Mouse (Mus musculus) left cerebral cortex, adult 11 months (tissue): ENCODE measurements around the gene Card9.

Source experiments
- DNase-seq: peaks from one replicate; pipeline ENCODE4 v3.0.0; 2022; ENCODE audit warnings: low spot score

The Card9 gene

DNA sequence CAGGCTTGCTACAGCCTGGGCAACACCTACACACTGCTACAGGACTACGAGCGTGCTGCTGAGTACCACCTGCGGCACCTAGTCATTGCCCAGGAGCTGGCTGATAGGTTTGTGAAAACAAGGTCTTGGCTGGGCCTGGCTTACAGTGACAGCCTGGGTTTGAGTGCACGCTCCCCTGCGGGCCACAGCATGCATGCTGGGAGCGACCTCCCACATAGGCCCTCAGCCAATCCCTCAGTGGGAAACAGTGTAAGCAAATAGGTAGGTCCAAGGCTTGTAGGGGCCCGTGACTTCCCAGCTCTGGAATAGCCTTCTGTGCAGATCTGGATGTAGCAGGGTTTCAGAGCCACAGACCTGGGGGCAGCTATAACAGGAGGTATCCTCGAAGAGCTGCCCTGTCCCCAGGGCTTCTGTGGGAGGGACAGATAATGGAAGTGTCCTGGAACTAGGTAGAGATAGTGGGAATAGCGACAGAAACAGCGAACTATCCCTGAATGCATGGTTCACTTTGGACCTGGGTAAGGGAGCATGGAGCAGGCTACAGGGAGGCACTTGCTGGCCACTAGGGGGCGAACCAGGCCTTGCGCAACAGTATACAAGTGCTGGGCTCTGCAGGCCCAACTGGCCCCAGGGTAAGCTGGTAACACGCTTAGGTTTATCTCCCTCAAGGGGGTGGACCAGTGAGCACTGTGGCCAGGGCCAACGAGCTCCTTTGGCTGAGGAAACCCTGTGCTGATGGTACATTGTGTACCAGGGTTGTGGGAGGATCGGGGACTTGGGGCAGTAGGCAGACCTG is 35.1 kb downstream of the Card9 start:
- no peak for DNase-seq

DNA sequence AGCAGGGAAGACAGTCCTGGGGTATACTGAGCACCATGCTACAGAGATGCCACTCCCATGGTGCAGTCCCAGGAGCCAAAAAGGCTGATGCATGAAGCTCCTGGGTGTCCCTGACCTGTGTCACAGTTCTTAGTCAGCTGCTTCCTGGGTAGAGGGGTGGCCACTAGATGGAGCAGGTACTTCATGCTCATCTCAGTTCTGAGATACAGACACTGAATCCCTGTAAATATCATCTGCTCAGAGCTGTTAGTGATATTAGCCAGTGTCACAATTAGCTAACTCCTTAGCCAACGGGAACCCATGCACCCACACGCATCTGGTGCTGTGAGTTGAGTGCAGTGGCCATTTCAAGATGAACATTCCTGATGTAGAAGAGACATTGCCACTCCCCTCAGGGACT is 35.8 kb downstream of the Card9 start:
- no peak for DNase-seq

DNA sequence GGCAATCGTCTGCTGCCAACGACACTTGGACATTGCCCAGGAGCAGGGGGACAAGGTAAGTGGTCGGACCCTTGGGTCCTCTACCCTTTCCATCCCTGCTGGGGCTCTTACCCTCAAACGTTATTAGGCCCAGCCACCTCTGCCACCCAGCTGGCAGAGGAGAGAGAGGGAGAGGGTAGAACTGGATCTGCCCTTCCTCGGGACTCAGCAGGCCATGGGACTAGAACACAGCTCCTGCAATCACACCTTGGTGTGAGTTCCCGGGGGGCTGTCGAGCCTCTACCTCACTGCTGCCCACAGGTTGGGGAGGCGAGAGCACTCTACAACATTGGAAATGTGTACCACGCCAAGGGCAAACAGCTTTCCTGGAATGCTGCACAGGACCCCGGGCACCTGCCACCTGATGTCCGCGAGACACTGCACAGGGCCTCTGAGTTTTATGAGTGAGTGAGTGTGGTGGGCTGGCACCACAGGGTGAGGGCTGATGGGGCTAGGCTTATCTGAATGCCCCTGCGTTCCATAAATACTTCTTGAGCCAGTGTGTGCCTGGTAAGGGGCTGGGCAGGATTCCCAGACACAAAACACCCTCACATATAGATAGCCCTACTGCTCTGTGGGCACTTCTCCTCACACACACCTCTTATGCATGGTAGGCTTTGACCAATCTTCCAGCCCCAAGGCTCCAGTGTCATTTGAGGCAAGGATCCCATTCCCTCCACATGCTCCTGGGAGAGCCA is 37.0 kb downstream of the Card9 start:
- DNase-seq: no peak

DNA sequence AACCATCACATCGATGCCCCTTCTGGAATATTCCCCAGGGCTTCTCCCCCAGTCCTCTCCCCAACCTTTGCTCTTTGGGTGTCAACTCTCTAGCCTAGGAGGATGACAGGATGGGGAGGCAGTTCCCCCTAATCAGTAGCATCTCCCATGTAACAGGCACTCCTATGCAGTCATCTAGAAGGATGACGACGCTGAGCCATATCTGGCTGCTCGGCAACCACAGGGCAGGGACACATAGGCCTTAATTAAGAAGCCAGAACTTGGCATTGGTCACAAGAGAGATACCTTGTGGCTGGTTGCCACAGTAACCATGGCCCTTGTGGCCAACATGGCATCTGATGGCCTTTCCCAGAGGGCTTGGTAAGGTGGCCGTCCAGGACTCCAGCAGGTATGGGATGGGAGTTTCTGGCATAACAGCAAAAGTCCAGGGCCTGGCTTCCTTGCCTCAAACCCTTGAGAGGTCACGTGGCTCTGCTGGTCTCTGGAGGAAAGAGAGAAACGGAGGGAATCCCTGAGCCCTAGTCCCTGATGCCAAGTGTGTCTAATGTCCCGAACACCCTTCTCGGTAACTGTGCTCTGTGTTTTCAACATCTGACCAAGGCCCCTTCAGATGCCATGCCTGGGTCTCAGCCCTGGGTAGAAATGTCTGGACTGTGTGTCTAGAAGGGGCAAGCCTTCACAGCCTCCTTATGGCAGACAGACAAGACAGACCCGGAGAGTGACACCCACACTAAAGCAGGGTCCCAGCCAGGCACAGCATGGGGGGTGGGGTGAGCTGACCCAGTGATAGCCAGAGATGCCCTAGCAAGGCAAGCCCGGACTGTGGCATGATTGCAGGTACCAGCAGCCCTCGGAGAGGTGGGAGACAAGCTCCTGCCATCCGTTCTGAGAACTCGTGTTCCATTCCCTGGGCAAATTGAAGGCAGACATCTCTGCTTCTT is 40.2 kb downstream of the Card9 start:
- no peak for DNase-seq

DNA sequence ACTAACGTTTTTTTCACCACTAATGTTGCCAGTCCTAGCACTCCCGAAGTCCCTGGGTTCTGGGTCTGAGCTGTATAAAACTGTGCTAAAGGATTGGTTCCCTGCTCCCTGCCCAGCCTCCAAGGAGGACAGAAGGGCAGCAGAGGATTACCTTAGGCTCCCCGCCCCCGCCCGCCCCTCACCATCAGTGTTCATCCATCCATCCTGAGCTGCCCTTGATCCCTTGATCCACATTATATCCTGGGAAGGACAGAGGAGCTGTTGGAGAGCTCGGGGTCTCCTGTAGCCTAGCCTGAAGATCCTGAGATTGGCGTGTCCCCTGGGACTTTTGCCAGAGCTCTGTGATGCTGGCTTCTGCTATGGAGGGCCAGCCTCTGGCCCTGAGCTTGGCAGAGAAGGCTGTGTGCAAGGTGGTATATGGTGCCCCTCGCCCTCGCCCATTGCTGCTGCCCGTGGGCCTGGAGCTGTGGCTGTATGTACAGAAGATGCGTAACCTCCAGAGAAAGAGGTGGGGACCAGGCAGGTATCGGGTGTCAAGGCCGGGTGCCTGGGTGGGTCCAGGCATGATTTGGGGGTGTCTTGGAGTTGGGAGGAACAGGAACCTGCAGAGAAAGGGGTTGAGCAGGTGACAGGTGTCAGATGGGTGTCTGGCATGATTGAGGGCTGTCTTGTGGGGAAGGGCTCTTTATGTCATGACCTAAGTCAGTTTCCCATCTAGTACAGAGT is 41.0 kb downstream of the Card9 start:
- no peak for DNase-seq

DNA sequence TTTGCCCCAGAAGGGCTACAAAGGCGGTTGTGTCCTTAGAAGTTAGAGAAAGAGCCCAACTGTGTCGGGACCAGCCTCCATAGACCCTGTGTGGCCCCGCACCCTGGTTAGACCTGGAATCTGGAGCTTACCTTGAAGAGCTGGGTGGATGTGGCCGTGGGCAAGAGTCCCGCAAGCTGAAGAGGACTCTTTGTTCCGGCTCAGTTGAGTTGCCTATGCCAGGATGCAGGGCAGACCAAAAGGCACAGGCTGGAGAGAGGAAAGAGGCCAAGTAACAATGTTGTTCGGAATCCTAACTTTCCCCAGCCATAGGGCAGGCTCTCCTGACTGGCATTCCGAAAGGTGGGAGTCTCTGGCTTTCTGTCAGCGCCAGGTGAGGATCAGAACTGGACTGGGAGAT is 41.6 kb downstream of the Card9 start:
- no peak for DNase-seq

DNA sequence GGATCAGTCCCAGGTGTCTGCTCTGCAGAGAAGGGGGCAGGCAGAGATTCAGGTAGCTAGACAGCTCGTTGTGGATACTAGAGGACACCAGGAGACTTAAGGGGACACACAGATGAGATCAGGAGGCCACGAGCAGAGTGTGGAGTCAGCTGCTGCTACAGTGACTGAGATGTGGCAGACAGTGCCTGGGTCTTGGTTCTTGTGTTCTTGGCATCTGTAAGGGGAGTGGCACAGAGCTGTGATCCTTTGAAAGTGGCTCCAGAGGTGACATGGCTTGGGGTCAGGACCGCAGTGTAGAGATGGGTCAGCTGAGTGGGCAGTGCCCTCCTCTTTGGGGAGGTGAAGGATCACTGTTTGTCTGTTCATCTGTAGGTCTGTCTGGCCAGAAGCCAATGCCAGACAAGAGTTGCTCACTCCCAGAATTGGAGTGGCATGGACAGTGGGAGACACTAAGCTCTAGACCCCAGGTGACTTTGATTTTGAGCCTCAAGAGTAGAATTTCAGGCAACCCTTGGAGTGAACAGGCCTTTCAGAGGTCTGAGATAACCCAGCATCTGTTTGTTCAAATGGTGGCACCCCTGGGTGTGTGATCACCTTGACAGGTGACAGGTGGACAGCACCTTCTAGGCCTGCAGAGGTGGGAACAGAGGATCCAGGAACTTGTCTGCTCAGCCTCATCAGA is 42.6 kb downstream of the Card9 start:
- no peak for DNase-seq

DNA sequence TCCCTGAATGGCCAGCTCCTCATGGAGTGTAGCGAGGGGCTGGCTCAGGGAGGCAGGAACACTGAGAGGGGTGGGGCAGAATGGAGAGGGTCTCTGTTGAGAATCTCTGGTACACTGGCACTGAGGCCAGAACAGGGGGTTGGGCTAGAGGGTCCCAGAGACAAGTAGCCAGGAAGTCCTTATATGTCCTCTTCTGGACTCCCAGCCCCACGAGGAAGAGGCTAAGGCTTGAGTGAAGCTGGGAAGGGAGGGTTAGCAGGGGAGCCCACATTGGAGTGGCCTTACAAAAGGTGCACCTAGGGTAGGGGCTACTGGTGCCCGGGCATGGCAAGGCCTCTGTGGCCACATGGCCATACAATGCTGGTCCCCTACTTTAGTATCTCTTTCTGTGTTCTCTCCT is 43.3 kb downstream of the Card9 start:
- no peak for DNase-seq

DNA sequence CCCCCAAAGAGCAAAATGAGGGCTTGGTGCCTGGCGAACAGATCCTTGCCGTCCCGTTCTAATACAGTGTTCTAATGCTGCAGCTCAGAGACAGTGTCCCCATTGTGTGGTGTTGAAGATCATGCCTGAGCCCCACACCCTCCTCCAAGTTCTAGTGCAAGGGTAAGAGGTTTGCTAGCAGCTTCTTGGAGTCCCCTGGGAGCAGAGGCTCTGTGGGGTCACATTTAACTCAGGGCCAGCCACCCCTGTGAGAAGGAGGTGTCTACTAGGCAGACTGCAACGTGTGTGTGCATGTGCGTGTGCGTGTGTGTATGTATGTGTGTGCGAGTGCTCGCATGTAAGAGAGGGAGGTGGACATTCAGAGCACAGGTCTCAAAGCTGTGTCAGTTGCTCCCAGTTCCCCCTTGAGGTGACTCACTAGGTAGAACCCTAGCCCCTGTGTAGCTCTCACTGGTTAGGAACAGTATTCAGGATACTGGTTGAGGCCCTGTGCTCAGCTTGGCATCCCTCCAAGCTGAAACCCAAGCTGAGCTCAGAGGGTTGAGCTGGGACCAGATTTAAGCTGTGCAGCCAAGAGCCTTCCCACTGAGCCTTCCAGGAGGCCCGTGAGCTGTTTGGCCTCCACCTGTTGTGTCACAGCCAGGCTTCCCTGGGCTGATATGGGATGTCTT is 44.0 kb downstream of the Card9 start:
- no peak for DNase-seq

DNA sequence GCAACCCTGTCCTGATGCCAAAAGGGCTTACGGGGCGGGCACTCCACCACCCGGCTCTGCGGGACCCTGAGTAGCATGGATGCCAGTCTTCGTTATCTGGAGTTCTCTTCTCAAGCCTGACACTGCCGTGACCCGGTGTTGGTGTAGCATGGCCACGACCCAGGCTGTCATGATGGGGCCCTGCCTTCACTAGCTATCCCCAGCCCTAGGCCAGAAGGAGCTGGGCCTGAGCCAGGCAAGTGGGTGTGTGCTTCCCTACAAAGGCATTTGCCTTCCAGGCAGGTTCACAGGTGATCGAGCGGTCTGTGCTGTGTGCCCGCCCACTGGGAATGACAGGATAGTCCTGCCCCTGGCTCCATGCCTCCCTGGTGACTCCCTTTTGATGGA is 44.8 kb downstream of the Card9 start:
- DNase-seq: no peak

DNA sequence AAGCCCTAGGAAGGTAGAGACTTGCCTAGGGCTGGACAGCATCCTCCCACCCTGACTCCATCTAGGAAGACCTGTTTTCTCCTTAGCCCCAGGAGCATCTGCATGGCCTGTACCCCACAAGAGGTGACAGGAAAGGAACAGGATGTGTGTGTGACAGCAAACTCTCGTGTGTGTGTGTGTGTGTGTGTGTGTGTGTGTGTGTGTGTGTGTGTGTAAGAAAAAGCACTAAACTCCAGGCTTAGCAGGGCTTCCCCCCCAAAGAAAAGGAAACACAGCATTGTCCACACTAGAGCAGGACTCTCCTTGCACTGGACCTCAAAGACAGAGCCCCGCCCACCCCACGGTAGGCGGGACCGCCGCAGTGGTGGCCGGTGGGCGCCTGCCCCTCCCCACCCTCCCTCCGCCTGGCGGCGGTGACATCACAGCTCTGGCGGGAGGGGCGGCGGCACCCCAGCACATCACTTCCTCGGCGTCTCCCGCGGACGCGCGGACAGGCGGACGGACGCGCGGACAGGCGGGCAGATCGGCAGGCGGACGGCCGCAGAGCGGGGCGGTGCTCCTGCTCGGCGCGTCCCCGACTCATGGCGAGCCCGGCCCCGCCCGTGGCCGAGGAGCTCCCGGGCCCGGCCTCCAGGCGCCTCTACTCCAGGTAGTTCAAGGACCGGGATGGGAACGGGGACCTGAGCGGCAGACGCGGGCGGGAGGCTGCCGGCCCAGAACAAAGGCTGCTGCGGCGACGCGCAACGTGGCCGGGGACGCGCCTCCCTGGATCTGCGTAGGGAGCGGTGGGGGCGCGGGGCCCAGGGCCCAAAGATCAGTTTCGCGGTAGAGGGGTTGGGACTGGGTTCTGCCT is 45.4 kb downstream of the Card9 start, which contains the start of gene Gpsm1:
Gene Gpsm1, plus strand, starts transcription at position 444 of the 853 bp plus-strand sequence.
- no peak for DNase-seq

DNA sequence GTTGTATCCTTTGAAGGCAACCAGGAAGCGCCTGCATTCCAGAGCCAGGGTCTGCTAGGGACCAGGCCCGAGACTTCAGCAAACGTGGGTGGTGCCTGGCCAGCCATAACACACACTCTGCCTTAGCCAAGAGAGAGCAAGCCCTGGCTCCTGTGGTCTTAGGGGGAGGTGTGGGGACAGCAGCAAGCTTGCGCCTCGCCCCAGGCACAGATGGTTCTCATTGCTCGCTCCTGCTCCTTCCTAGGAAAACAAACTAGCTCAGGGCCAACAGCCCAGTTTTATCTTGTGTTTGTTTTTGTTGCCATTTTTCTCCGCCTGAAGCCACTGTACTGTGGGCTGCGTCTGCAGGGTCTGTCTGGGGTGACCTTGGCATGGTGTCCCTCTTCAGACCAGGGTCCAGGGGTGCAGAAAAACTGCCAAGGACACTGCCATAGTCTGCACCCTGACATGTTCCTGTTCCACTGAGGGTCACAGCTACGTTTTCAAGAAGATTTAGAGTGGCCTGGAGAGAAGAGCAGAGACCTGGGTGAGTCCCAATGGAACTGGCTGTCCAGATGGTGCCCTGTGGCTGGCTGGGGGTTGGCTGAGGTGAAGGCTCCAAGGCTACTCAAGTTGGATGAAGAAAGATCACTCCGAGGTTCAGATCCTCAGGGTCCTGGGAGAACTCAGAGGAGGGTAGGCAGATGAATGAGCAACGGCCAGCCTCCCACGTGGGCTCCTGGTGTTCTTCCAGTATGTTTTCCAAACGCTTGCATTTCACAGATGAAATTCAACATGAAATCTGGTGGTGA is 46.2 kb downstream of the Card9 start:
- DNase-seq: no peak

DNA sequence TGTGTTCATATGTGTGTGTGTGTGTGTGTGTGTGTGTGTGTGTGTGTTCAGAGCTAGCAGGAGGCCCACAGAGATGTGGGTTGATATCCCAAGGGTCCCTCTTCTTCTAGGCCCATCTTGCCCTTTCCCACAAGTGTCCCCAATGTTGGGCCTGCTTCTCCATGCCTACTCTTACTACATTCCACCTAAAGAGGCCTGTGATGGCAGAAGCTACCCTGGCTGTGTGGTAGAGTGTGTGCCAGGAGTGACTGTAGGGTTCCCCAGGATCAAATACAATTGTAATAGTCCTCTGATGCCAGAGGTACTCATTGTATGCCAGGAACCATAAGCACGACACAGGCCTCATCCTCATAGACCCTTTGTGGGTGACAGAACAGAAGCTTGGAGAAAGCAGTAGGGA is 47.3 kb downstream of the Card9 start:
- no peak for DNase-seq

DNA sequence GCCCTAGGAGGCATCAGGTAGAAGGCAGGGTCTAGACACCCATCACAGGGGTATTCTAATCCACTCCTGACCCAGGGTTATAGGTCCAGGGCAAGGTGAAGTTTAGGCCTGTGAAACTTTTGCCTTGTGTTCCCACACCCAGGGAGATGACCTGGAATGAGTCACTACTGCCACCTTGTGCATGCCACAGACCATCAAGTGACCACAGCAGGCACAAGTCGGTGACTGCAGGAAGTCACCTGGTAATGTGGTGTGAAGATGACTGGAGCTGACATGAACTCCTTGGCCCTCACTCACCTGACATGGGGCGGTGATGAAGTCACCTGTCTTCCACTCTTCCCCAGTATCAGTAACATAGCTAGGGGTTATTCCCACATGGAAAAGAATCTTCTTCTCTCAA is 47.9 kb downstream of the Card9 start:
- no peak for DNase-seq

DNA sequence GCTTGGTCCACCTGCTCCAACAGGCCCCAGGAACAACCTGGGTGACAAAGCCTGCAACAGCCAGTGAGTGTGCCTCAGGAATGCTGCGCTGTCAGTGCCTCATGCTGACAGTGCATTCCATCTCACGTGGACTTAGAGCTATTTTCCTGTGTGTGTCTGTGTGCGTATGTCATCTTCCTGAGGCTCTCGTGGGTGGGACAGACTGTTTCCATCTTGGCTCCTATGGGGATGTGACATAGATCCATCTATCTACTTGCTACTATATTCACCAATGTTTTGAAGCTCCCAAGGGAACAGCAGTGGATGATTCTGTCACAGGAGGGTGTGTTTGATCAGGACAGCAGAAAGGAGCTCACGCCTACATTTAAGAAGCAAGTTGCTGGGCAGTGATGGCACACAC is 48.8 kb downstream of the Card9 start:
- no peak for DNase-seq

DNA sequence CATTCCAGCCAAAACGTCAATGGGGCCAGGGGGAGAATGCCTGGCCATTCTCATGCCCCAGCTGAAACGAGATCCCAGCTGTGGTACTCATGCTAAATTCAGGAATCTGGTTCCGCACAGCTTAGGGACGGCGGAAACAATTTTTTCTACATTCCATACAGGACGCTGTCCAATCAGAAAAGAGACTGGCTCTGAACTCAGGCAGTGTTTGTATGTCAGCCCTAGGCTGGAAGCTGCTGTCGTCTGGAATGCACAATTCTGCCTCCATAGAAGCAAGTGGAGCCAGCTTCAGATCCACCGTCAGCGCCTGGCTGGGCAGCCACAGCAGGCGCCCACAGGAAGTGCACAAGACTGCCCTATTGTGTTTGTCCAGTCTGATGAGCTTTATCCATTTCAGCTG is 51.0 kb downstream of the Card9 start:
- no peak for DNase-seq

DNA sequence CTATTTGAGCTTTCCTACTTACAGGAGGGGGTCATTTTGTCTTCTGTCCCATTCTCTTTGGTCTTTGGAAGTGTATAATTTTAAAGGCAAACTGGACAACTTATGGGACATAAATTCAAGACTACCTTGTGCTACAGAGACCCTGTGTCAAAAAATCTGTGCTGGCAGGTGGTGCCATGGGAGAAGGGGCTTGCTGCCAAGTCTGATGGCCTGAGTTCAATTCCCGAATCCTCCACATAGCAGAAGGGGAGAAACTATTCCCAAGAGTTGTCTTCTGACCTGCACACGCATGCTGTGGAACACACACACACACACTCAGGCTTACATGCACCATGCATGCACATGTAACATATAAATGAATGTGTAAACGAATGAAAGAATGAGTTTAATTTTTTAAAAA is 54.0 kb downstream of the Card9 start:
- no peak for DNase-seq

DNA sequence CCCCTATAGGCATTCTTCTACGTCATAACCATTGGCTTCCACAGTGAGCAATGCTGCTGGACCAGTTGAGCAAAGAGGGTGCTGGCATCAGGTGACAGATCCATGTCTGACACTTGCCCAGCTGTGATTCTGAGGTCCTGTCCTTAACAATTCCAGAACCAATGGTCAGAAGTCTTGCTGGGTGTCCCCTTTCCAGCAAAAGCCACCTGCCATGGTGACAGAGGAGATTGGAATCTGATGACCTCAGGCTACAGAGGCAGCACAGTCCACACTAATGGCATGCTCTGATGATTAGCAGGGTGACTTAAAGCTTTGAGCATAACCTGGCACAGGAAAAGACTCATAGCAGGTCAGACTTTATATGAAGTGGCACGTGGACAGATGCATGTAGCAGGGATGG is 55.2 kb downstream of the Card9 start:
- DNase-seq: no peak

DNA sequence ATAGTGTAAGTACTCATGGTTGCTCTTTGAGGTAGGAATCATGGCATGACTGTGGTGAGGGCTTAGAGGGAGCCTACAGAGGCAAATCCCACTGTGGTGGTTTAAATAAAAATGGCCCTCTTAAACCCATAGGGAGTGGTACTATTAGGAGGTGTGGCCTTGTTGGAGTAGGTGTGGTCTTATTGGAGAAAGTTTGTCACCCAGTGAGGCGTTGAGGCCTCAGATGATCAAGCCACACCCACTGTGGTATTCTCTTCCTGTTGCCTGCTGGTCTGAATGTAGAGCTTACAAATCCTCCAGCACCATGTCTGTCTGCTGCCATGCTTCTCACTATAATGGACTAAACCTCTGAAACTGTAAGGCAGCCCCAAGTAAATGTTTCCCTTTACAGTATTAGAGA is 56.0 kb downstream of the Card9 start:
- DNase-seq: no peak
